Mouse (Mus musculus) limb, embryonic 14.5 days (tissue): ENCODE results near the gene Olfr484. TPM values are rescaled to one million over a fixed set of nuclear protein-coding genes. Genes with fewer than 3 reads are reported as not detected.
"Not testable (repeated sequence)": the region's sequence is repeated elsewhere in the genome, so short reads cannot be mapped to it uniquely, and the experiment has no call there.

Experiments
- ATAC-seq: fragments of 200-750 bp; cut with Nextera tagmentation; 2 replicates; pipeline ENCODE4 v1.8.0; 2017; ENCODE audit warnings: low read depth, moderate number of reproducible peaks, moderate TSS enrichment; ENCODE audit not compliant: low FRiP score
- DNase-seq: peaks from one replicate; pipeline ENCODE4 v3.0.0-alpha.2; 2015; ENCODE audit warnings: low spot score
- H3K27ac ChIP-seq: fragments of 300-500 bp; sonication (generic); replicated peaks from 2 replicates; pipeline ENCODE4 v1.5.1; 2014; ENCODE audit warnings: low read depth, mild to moderate bottlenecking, low read length, moderate library complexity, mixed read lengths
- H3K27me3 ChIP-seq: fragments of 300-500 bp; sonication (generic); 2 replicates; pipeline ENCODE4 v1.6.1; 2014; ENCODE audit warnings: low read length, mixed read lengths; ENCODE audit not compliant: control insufficient read depth, insufficient read depth
- H3K36me3 ChIP-seq: fragments of 300-500 bp; sonication (generic); 2 replicates; pipeline ENCODE4 v1.6.1; 2014; ENCODE audit warnings: mild to moderate bottlenecking, low read length, moderate library complexity, mixed read lengths; ENCODE audit not compliant: control insufficient read depth, insufficient read depth
- H3K4me1 ChIP-seq: fragments of 300-500 bp; sonication (generic); 2 replicates; pipeline ENCODE4 v1.6.1; 2014; ENCODE audit warnings: antibody characterized with exemption, low read length, mixed read lengths; ENCODE audit not compliant: control insufficient read depth, insufficient read depth
- H3K4me2 ChIP-seq: fragments of 300-500 bp; sonication (generic); replicated peaks from 2 replicates; pipeline ENCODE4 v1.6.1; 2014; ENCODE audit warnings: low read depth, mild to moderate bottlenecking, low read length, moderate library complexity; ENCODE audit not compliant: severe bottlenecking
- H3K4me3 ChIP-seq: fragments of 300-500 bp; sonication (generic); replicated peaks from 2 replicates; pipeline ENCODE4 v1.5.1; 2014; ENCODE audit warnings: low read length
- H3K9ac ChIP-seq: fragments of 300-500 bp; sonication (generic); 2 replicates; pipeline ENCODE4 v1.6.1; 2014; ENCODE audit warnings: mild to moderate bottlenecking, low read depth, low read length, moderate library complexity; ENCODE audit not compliant: severe bottlenecking
- H3K9me3 ChIP-seq: fragments of 300-500 bp; sonication (generic); 2 replicates; pipeline ENCODE4 v1.6.1; 2016; ENCODE audit warnings: low read length; ENCODE audit not compliant: control insufficient read depth
- POLR2A ChIP-seq: fragments of 200-500 bp; IDR thresholded peaks from 2 replicates; pipeline ENCODE4 v1.8.0; 2012; ENCODE audit warnings: inconsistent platforms, mild to moderate bottlenecking, moderate library complexity, borderline replicate concordance; ENCODE audit not compliant: insufficient read depth, insufficient read length; ENCODE audit errors: extremely low read depth
- WGBS: fragments of 180-500 bp; shearing (Covaris S2); extraction: QIAGEN DNeasy Blood & Tissue Kit; methylation state at CpG from one replicate; pipeline ENCODE4 v1.1.7; 2014; 5-methylcytosine and 5-hydroxymethylcytosine counted together
- polyA plus RNA-seq, 2 experiments: library from polyadenylated mRNA; depleted of rRNA in 1 of 2; stranded (reverse) in 1 of 2; unstranded in 1 of 2; fragments of >200 nt; fragmentation: Nextera tagmentation in 1 of 2; extraction: Ambion mirVana in 1 of 2; gene quantifications; 2 replicates each; pipeline versions ENCODE4 v1.2.1 to v1.2.3; 2012 to 2014

Gene Olfr484
- polyA plus RNA-seq (2012; rRNA removed) (not detected in 2 replicates), polyA plus RNA-seq (2014; fragmentation: Nextera tagmentation; extraction: Ambion mirVana) (not detected in 2 replicates)

DNA sequence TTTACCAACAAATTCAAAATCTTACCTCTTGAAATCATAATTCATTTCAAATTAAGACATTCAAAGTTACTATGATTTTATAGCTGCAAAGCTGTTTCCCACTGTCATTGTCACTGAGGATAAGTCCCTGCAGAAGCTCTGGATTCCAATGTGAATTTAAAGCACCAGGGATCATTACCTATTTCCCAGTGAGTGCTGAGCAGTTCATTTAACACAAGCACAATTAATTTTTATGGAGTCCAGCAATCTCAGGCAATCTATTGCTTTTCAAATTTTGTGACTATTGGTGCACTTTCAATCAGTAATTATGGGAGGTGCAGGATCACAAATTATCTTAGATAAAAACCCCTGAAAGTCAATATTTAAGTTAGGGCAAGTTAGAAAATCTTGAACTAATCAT lies at the start of gene Olfr484:
TSS of gene Olfr484 (minus strand) at position 101 of the 400 bp plus-strand sequence.
- H3K4me1 ChIP-seq = no peaks in the 10 kb centered on the region
- DNase-seq (no peak), ATAC-seq (no peak)
- H3K27ac ChIP-seq = no peak within 1 kb of the TSS
- no peak for TF ChIP-seq POLR2A
- no peaks in the 10 kb centered on the region for H3K27me3 ChIP-seq
- H3K9ac ChIP-seq = no peak within 1 kb of the TSS
- H3K36me3 ChIP-seq = no peaks in the 10 kb centered on the region
- no peak within 1 kb of the TSS for H3K4me2 ChIP-seq
- H3K9me3 ChIP-seq = no peaks in the 10 kb centered on the region
- no peak within 1 kb of the TSS for H3K4me3 ChIP-seq

GRCm38 (mm10) chr7:108172642-108173041 lies 45.4 kb upstream of the Olfr484 start, which contains the start of gene Olfr486:
Olfr486 (minus strand) TSS chr7:108172742.
- H3K27me3 ChIP-seq, H3K4me2 ChIP-seq, DNase-seq, H3K4me3 ChIP-seq, H3K27ac ChIP-seq, H3K36me3 ChIP-seq, H3K9ac ChIP-seq, H3K4me1 ChIP-seq, ATAC-seq, H3K9me3 ChIP-seq: not testable (repeated sequence)
- WGBS = 88% methylated on average over 1 of the region's 1 CpGs

- no peak within 1 kb of the TSS for H3K9ac ChIP-seq
- H3K27me3 ChIP-seq = no peaks in the 10 kb centered on the region
- H3K9me3 ChIP-seq = no peaks in the 10 kb centered on the region
- no peak within 1 kb of the TSS for H3K27ac ChIP-seq
- no peak for DNase-seq
- H3K4me2 ChIP-seq = no peak within 1 kb of the TSS
- ATAC-seq = no peak
- no peaks in the 10 kb centered on the region for H3K4me1 ChIP-seq
- no peaks in the 10 kb centered on the region for H3K36me3 ChIP-seq
- TF ChIP-seq POLR2A = no peak
- H3K4me3 ChIP-seq = no peak within 1 kb of the TSS
Observed at GRCm38 (mm10) chr7:108159771-108160170, 32.5 kb upstream of the Olfr484 start, which contains the start of gene Olfr485. Olfr485 (minus strand) TSS chr7:108159871.

- Histone ChIP-seq H3K4me2 (no peak overlapping the region), H3K4me3 (no peak overlapping the region), H3K9ac (no peak overlapping the region), H3K9me3 (no peaks in the 10 kb centered on the region), H3K27ac (no peak overlapping the region), H3K4me1 (no peaks in the 10 kb centered on the region), H3K36me3 (no peaks in the 10 kb centered on the region), H3K27me3 (no peaks in the 10 kb centered on the region)
- 71% methylated on average over 1 of the region's 1 CpGs for WGBS
- ATAC-seq = no peak
- no peak for TF ChIP-seq POLR2A
- DNase-seq = no peak
Observed at GRCm38 (mm10) chr7:108121416-108121815, 5.8 kb downstream of the Olfr484 start.

DNA sequence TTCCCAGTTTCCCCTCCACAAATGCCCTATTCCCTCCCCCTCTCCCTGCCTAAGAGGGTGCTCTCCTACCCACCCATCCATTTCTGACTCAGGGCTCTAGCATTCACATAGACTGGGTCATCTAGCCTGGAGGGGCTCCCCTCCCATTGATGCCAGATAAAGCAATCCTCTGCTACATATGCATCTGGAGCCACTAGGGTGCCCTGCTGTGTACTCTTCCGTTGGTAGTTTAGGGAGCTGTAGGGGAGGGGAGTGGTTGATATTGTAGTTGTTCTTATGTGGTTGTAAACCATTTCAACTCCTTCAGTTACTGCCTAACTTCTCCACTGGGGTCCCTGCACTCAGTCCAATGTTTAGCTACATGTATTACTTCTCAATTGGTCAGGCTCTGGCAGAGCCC lies 6.6 kb downstream of the Olfr484 start:
- Histone ChIP-seq H3K27ac (no peak overlapping the region), H3K9me3 (no peaks in the 10 kb centered on the region), H3K4me2 (no peak overlapping the region), H3K27me3 (no peaks in the 10 kb centered on the region), H3K36me3 (no peaks in the 10 kb centered on the region), H3K4me3 (no peak overlapping the region), H3K9ac (no peak overlapping the region), H3K4me1 (no peaks in the 10 kb centered on the region)
- 18% methylated on average over 1 of the region's 1 CpGs for WGBS
- DNase-seq = no peak
- no peak for ATAC-seq
- TF ChIP-seq POLR2A = no peak

DNA sequence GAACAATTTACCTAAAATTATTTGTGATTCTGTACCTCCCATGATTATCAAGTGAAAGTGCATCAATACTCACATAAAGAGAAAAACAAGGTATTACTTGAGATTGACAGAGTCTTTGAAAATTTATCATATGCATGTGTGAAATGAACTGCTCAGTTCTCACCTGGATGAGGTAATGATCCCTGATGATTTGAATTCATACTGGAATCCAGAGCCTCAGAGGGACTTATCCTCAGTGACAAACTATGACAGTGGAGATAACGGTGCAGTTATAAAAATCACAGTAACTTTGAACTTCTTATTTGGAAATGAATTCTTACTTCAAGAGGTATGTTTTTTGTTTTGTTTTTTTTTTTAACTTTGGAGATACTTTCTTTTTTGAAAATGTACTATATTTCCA lies 26.7 kb downstream of the Olfr484 start, which contains the start of gene Olfr483:
TSS of gene Olfr483 (plus strand) at position 301 of the 400 bp plus-strand sequence.
- H3K4me1 ChIP-seq = no peaks in the 10 kb centered on the region
- no peaks in the 10 kb centered on the region for H3K27me3 ChIP-seq
- no peaks in the 10 kb centered on the region for H3K36me3 ChIP-seq
- DNase-seq = no peak
- H3K9me3 ChIP-seq = no peaks in the 10 kb centered on the region
- H3K9ac ChIP-seq = no peak within 1 kb of the TSS
- WGBS = 87% methylated on average over 1 of the region's 1 CpGs
- no peak for ATAC-seq
- no peak for TF ChIP-seq POLR2A
- H3K27ac ChIP-seq = no peak within 1 kb of the TSS
- no peak within 1 kb of the TSS for H3K4me3 ChIP-seq
- H3K4me2 ChIP-seq = no peak within 1 kb of the TSS
